In genomic region chr1:182511073-182511472, GRCm38 (mm10) we compare ENCODE assay signal across 28 mouse cellular contexts. TPM values are rescaled to one million over a fixed set of nuclear protein-coding genes. Genes with fewer than 3 reads are reported as not detected.
"Had no signal": no experiment of that assay in that cellular context is flagged by ENCODE, and none has a peak within 500 bp of the region (broad histone marks: within the 10 kb centered on the region; RNA-seq: fewer than 3 reads in every experiment).

No protein-coding gene starts in this region.

- H3K4me2 ChIP-seq: kidney, embryonic 15.5 days; liver, embryonic 13.5 days; lung, embryonic 14.5 days; midbrain, embryonic 11.5 days; neural tube, embryonic 12.5 days had no signal

- H3K9ac ChIP-seq: kidney, embryonic 15.5 days; liver, embryonic 13.5 days; lung, embryonic 14.5 days; neural tube, embryonic 12.5 days had no signal

- H3K27me3 ChIP-seq: kidney, embryonic 15.5 days; neural tube, embryonic 12.5 days had no signal

- H3K4me3 ChIP-seq: kidney, embryonic 15.5 days; left cerebral cortex, adult 2 months; liver, embryonic 13.5 days; neural tube, embryonic 12.5 days had no signal

- H3K27ac ChIP-seq: kidney, embryonic 15.5 days; left cerebral cortex, adult 2 months; liver, embryonic 13.5 days; neural tube, embryonic 12.5 days; stomach, postnatal 0 days had no signal

- DNase-seq: kidney, adult 11 months; kidney, adult 8-10 months; kidney, postnatal 10 days; kidney, postnatal 36 days; layer of hippocampus, postnatal 36 days; liver, embryonic 13.5 days; lung, embryonic 14.5 days; lung, postnatal 4 days; midbrain, embryonic 14.5 days; right cerebral cortex, postnatal 14 days; right cerebral cortex, postnatal 4 days; thymus, adult 2 months; thymus, postnatal 14 days; thymus, postnatal 4 days had no signal

- H3K9me3 ChIP-seq: kidney, embryonic 15.5 days; liver, embryonic 13.5 days; neural tube, embryonic 12.5 days had no signal

RNA-seq across cellular contexts. Expression of gene Capn8, which starts 53.7 kb away (rescaled TPM):
- total RNA-seq: layer of hippocampus, adult 8-10 months; layer of hippocampus, postnatal 10 days; layer of hippocampus, postnatal 36 days; left cerebral cortex, adult 2 months; left cerebral cortex, postnatal 10 days; left cerebral cortex, postnatal 36 days; megakaryocyte progenitor cell, adult 5-6 weeks; megakaryocyte-erythroid progenitor cell, adult 5-6 weeks; midbrain, postnatal 0 days; neutrophil, adult 5-6 weeks had no signal
- polyA plus RNA-seq: kidney, embryonic 15.5 days; limb, embryonic 11.5 days; liver, embryonic 13.5 days; lung, embryonic 14.5 days; midbrain, embryonic 11.5 days; midbrain, embryonic 14.5 days had no signal
